Mouse (Mus musculus) cerebellum, postnatal 14 days (tissue): ENCODE measurements around the gene 4930556J24Rik.
"Not testable (repeated sequence)": the region's sequence is repeated elsewhere in the genome, so short reads cannot be mapped to it uniquely, and the experiment has no call there.

Experiments used
- DNase-seq, 2 experiments: peaks; one replicate each; pipeline ENCODE4 v3.0.0; 2021; ENCODE audit warnings: mixed read lengths in 2 of 2

The 4930556J24Rik gene

DNA sequence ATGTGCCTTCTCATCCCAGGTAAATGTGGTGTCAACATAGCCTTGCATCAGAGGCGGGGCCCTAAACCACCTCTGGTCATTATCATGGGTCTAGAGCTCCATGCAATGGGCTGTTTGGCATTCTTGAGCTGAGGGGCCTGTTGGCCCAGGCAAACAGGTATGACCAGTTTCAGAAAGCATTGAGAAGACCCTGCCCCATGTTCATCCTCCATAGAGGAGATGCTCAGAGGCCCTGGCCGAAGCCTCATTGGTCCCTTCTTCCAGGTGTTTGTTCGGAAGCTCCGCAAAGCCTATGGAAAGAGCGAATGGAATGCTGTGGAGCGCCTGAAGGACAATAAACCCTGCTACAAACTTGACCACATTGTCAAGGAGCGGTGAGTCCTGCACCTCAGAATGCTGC is 6.2 kb downstream of the 4930556J24Rik start:
- no peak for DNase-seq

DNA sequence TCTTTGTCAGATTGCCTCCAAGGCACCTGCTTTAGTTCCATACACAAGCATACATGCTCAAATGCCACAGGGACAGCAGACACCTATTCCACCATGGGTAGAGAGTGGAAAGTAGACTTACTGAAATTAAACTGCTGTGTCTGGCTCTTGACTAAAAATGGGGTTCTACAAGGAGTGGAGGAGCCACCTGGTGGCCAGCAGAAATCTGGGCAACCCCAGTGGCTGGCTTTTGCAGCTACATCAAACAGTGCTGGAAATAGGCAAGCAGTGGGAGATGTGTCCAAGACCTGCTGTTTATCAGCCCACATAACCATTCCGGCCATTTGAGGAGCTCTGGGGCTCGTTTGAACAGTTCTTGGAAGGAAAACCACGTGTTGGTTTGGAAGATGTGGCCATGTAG is 6.7 kb downstream of the 4930556J24Rik start:
- peak in 1 of 2 experiments; percentile 19 for DNase-seq

DNA sequence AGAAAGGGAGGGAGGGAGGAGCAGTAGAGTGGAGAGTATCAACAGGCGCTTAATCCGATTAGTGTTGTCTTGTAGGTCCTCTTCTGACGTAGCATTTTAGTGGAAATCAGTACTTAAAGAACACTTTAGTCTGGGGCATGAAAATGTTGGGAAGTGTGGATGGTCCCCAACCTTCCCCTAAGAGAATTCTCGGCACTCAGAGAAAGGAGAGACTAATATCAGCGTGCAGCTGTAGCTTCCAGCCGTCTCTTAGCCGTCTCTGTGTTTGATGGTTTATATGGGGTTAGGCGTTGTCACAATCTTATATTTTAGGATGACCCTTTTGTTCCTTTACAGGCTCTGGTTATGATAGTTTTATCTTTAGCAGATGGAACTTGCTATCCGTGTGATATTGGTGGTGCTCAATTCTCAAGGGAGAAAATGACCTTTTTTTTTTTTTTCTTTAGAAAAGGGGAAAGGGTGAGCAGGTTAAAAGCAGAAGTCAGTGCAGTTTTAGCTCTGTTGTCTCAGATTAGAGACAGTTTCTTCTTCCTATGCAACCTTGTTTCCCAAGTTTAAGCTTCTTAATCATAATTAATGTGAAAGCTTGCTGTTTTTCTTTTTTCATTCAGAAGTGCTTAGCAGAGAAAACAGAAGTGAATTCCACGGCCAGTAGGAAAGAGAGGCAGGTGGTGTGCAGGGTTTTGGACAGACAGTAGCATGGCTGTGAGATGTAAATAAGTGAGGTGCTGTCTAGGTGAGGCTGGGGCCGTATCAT is 12.0 kb downstream of the 4930556J24Rik start:
- no peak for DNase-seq

DNA sequence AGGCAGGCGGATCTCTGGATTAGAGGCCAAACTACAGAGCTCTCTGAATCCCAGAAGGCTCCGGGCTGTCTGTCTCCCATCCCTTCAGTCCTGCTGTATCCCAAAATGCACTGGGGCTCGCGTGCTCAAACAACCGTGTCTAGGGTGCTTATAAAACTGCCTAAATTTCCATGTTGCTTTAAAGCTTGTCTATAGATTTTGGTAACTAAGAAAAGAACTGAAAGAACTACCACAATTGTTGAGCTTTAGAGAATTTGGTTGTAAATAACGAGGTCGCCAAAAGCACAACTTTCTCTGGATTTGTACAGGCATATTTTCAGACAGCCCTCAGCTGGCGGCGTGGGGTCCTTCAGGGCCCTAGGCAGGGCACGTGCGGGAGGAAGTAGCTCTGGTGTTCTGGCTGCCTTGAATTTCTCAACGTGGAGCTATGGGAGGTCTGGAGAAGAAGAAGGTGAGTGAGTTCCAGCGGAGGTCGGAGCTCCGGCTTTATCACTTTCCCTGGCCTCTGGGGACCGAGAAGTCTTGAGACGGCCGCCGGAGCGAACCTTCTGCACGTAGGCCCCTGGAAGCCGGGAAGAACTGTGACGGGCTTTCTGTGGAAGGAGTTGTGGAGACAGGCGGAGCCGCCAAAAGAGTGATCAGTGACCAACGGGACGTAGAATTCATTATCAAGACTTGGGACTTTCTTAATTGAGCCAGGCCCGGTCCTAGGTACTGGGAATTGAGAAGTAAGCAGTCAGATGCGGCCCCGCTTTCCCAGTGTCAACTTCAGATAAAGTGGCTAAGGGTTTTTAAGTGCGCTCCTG is 12.8 kb downstream of the 4930556J24Rik start, which contains the start of gene Pes1:
Gene Pes1 (plus strand): TSS at position 366 of the 806 bp plus-strand sequence.
- peak; percentile 76 to 85 for DNase-seq

GRCm38 (mm10) chr11:3963155-3963554 is 13.4 kb downstream of the 4930556J24Rik start:
- DNase-seq, result peak in 1 of 2 experiments; percentile 40

DNA sequence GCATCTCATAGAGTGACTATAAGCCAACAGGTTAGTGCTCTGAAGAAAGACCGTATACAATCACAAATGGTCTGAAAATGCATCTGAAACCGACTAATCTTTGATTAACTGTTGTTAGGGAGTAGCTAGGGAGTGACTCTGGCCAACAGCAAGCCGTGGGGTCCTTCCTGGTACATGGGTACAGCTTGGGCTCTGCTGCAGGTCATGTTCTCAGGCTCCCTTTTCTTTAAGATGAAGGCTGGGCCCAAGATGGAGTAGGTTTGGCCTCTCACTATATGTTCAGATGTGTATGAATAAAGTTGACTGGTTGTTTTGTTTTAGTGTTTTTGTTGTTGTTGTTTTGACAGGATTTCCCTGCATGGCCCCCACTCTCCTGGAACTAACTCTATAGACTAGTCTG is 14.8 kb downstream of the 4930556J24Rik start:
- no peak for DNase-seq

DNA sequence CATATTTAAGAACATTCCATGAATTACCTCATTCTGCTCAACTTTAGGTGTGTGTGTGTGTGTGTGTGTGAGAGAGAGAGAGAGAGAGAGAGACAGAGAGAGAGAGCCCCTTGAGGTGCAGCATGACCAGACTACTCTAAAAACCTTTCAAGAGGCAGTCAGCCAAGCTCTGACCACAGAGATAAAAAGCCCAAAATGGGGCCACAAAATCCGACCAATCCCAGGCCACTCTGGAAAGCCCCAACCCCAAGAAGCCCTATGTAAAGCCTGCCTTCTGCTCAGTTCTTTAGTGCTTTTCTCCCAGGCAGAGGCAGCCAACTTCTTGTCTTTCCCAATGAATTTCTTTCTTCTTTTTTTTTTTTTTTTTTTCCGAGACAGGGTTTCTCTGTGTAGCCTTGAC is 15.7 kb downstream of the 4930556J24Rik start:
- DNase-seq, result no peak

DNA sequence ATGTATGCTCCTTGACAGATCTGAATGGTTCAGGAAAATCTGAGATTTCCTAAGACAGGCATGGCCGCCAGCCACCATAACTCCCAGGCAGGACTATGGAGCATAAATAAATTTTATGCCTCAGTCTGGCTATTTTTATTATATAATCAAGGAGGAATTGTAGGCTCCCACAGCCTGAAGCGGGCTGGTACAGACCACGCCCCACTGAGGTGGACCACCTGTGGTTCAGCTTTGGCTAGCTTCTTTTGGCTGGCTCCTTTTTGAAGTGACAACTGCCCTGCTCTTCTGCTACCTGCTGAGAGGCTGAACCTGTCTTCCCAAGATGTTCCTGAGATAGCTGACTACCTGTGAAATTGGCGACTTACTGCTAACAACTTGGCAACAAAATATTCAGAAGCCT is 21.2 kb downstream of the 4930556J24Rik start:
- peak in 1 of 2 experiments; percentile 26 for DNase-seq

DNA sequence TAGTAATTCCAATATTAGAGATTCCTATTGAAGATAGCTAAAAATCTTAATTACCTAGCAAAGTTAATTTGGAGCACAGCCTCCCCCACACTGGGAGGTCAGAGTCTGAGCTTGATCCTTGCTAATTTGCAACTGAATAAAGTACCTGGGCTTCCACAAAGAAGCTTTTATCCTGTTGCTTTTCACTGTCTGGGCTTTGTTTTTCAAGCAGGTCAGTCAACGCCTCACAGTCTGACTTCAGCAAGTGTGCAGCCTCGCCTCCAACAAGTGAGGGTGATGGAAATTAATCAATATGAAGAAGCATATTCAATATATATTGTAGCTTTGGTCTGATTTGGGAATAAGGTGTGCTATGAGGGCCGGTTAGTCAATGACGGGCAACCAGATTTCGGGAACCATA is 21.7 kb downstream of the 4930556J24Rik start:
- not testable (repeated sequence) for DNase-seq

GRCm38 (mm10) chr11:3946386-3946785 is 30.2 kb downstream of the 4930556J24Rik start:
- DNase-seq, result no peak

DNA sequence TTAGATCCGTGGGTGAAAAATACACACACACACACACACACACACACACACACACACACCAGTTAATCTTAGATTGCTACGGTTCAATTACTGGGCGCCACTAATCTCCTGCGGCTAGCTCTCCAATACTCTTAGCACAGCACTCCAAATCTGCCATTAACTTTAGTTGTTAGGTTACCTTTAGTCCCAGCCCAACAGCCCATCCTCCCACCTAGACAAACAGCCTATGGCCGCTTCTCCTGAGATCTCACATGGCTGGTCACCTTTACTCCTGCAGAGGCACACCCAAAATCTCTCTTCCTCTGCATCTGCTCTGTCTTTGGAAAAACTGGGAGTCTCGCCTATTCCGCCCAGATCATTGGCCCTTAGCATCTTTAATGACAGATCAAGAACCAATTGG is 35.2 kb downstream of the 4930556J24Rik start:
- no peak for DNase-seq

DNA sequence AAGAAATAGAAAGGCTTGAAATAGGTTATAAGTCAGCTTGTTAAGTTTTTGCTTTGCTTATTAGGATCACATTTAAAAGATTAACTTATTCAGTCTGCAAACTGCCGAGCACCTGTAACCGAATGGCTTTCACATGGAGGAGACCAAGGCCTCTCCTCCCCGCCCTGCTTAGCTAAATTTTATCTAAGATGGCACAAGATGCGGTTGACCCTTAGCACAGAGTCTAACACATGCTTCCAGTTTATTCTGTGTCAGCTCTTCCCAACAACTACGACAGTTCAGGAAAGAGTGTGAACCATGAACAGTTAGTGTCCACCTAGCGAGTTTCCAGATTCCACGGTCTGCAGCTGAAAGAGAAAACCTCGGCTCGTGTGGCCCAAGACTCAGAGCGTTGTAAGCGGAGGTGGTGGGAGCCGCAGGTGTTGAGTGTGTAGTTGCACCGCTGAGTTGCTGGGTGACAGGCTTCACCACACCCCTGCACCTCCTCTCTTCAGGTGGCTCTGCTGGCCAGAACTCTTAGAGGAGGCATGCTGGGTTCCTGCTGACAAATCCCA is 39.2 kb downstream of the 4930556J24Rik start:
- no peak for DNase-seq

GRCm38 (mm10) chr11:3936318-3936717 is 40.3 kb downstream of the 4930556J24Rik start:
- no peak for DNase-seq

DNA sequence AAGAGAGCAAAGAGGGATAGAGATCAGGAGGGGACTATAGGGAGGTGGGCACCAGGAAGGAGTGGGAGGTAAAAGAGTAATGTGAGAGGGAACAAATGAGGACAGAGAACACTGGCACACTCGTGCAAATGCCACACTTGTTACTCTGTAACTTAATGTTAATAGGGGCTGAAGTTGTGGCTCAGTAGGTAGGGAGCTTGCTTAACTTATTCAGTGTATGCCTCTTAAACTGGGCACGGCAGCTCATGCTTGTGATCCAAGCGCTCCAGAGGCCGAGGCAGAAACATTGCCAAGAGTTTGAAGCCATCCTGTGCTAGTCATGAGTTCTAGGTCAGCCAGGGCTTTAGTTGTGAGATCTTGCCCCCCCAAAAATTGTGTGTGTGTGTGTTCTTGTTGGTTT is 41.4 kb downstream of the 4930556J24Rik start:
- no peak for DNase-seq

DNA sequence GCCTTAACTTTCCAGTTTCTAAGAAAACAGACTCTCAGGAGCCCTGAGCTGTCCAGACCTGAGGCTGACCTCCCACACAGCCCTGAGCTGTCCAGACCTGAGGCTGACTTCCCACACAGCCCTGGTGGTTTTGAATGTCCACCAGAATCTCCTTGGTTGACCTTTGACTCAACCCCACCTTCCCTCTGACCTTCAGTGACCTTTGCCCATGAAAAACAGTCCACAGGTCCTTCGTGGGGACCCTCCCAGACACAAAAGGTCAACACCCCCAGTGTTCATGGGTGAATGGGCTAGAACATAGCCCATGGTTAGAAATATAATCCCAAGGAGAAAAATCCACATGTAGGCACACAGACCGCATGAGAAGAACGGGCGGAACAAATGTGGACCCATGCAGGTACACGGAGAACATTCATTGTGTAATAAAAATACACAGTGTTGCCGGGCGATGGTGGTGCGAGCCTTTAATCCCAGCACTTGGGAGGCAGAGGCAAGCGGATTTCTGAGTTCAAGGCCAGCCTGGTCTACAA is 42.8 kb downstream of the 4930556J24Rik start:
- DNase-seq, result no peak

DNA sequence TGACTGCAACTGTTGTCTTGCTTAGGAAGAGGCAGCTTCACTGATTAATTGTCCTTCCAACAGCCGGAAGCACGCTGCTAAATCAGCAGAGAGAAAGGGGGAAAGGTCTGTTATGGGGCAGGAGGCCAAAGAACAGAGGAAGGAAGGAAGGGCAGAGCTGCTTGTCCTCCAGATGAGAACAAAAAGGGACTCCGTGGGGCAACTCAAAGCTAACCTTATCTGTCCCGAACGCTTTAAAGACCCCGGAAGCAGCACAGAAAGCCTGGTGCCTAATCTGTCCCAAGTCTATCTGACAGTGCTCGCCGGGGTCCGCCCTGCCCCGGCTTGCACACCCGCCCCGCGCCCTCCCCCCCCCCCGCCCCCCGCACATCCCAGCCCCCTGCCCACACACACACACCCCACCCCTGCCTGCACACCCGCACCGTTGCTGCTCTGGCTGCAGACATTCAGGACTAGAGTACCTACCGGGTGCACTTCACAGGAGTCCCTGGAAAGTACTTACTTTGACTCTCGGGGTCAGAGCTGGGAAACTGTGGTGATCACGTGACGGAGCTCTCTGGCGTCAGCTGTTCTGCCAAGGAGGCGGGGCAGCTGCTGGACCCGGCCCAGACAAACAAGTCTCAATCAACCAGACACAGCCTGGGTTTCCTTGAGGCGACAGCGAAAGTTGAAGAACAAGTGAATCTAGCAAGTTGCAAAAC is 44.9 kb downstream of the 4930556J24Rik start, which contains the start of gene Tcn2:
Gene Tcn2 (minus strand): TSS at position 649 of the 701 bp plus-strand sequence.
- DNase-seq, result peak; percentile 62 to 81

GRCm38 (mm10) chr11:3930931-3931330 is 45.6 kb downstream of the 4930556J24Rik start:
- no peak for DNase-seq

DNA sequence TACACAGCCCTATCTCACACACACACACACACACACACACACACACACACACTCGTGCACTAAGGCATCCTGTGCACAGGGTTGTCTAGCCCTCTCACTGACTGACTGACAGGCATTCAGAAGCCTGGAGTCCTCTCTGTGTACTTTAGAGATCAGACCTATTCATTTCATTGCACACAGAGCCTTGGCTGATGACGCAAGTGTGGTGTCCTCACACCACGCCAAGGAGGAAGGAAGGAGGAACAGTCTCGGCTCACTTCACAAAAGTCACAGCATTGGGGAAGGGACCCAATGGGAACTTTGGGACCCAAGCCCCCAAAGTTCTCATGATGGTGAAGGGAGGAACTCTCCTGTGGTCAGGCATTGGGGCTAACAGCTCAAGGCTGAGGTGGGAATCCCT is 46.6 kb downstream of the 4930556J24Rik start:
- no peak for DNase-seq

DNA sequence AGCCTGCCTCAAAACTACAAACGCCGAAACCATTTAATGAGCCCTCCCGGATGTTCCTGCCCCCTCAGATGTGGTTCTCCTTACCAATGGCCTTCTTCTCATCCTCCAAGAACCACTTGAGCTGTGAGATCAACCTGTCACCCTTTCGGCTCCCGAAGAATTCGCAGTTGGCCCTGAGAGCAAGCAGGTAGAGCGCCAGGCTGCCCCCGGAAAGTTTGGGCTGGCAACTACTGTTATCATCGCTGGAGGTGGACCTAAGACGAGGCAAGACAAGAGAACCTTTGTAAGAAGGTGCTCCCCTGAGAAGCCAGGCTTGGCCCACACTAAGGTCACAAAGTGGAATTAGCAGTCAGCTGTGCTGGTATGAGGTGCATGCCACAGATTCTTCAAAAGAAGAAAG is 50.7 kb downstream of the 4930556J24Rik start:
- no peak for DNase-seq

GRCm38 (mm10) chr11:3922731-3923130 is 53.8 kb downstream of the 4930556J24Rik start:
- no peak for DNase-seq

GRCm38 (mm10) chr11:3922115-3922514 is 54.5 kb downstream of the 4930556J24Rik start:
- DNase-seq, result no peak

DNA sequence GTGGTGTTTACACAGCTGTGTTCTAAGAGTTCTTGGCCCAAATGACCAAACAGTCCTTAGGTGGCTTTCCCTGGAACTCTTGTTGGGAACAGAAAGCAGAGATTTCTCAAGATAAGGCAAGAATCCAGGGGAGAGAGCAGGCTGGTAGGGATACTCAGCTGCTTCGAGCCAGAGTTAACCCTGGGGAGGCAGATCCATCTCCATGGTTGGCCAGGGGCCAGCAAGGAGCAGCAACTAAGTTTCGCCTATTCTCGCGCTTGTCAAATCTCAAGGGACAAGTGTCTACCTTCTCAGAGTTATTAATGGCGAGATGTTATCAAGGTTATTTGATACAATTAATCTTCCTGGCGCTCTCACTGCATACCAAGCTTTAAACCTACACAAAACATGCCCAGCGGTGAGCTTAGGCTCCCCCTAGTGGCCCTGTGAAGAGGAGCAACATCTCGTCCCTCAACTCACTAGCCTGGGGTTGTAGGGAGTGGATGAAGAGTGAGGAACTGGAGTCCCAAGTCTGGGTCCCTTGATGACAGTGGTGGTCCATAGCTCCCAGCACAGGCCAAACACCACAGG is 55.2 kb downstream of the 4930556J24Rik start:
- DNase-seq, result peak; percentile 76 to 79
